Mouse (Mus musculus) lung, adult 2 months (tissue): Measurements from ENCODE around the gene Crispld2.

ENCODE experiments used
- CTCF ChIP-seq: fragments of 200-500 bp; IDR thresholded peaks from 2 replicates; pipeline ENCODE4 v1.5.1; 2011; ENCODE audit warnings: mild to moderate bottlenecking, low read length, control low read depth; ENCODE audit not compliant: insufficient read depth
- POLR2A ChIP-seq: fragments of 200-500 bp; IDR thresholded peaks from 2 replicates; pipeline ENCODE4 v1.6.1; 2011; ENCODE audit warnings: low read depth, mild to moderate bottlenecking, control low read depth, low read length, borderline replicate concordance; ENCODE audit errors: extremely low read depth

DNA sequence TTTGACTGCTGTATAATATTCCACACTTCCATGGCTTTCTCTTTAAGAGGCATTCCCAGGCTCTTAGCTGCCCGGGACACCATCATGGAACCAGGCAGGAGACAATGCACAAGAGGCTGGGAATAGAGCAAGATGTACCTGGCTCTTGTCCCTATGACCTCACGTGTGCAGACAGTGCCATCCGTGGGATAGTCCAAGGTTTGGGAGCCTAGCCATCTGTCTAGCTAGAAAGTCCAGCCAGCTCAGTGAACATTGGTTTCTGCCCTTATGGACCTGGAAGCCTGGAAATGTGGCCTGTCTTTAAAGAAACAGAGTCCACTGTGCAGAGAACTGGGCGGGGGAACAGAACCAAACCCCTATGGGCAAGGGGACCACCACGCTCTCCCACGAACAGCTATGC, 25.5 kb downstream of the Crispld2 start:
- no peak for TF ChIP-seq CTCF
- no peak for TF ChIP-seq POLR2A
